Mouse (Mus musculus): Measurements from ENCODE around the gene Gm2956. TPM values are rescaled to one million over a fixed set of nuclear protein-coding genes. Genes with fewer than 3 reads are reported as not detected.
"Not testable (repeated sequence)": the region's sequence is repeated elsewhere in the genome, so short reads cannot be mapped to it uniquely, and the experiment has no call there.

Gm2956 gene
- not detected in 2 replicates for polyA plus RNA-seq (2015; fragmentation: Nextera tagmentation; extraction: Ambion mirVana)

DNA sequence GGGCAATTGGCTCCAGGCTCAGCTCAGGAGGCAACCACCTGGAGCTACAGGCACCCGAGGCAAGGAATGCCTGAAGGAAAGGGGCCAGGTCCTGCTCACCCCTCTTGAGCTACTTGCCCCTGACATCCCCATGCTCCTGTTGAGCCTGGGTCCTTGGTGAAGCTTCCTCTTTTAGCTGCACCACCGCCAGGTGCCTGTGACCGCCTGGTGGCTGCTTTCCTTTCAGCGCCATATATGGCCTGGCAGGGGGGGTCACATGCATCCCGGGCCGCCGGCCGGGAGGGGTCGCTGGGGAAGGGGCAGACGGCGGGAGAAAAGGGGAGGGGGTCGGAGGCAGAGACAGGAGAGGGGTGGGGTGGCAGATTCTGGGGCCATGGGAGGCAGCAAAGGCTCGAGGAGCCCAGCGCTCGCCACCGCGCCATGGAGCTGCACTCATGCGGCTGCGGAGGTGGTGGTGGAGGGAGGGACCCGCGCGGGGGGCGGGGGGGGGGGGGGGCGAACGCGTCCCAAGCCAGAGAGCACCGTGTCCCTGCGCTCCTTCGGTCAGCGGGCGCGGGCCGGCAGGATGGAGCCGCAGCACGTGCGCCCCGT lies at the start of gene Gm2956:
TSS of gene Gm2956 (plus strand) at position 541 of the 591 bp plus-strand sequence.
- not testable (repeated sequence) for H3K36me3 ChIP-seq; H3K27ac ChIP-seq (replicated peaks); H3K4me1 ChIP-seq (replicated peaks); H3K9me3 ChIP-seq; H3K27me3 ChIP-seq; ATAC-seq (ENCODE audit: low read depth)
- WGBS: 0% methylated on average over 3 of the region's 37 CpGs
- Histone ChIP-seq H3K9ac (peak within 1 kb of the TSS; percentile 67), H3K4me3 (peak within 1 kb of the TSS; percentile 42), H3K4me2 (peak within 1 kb of the TSS; percentile 54)

DNA sequence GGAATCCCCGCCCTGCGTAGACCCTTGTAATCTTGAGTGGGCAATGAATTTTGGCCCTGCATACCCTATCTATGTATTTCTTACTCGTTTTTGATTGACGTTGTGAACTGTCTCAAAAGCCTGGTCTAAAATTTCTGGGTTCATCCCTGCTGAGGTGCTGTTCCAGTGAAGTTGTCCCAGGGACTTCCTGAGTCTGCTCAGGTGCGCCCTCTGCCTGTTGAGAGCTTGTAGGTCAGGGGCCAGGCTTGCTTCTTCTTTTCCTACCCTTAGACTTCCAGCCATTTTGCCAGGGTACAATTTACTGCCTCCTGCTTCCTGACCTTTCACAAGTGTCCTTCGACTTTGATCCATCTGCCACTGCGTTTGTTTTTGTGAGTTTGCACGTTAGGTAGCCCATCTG lies 979 bp downstream of the Gm2956 start:
- H3K4me2 ChIP-seq: peak overlapping the region; percentile 54
- H3K4me1 ChIP-seq (replicated peaks); H3K27me3 ChIP-seq: not testable (repeated sequence)

DNA sequence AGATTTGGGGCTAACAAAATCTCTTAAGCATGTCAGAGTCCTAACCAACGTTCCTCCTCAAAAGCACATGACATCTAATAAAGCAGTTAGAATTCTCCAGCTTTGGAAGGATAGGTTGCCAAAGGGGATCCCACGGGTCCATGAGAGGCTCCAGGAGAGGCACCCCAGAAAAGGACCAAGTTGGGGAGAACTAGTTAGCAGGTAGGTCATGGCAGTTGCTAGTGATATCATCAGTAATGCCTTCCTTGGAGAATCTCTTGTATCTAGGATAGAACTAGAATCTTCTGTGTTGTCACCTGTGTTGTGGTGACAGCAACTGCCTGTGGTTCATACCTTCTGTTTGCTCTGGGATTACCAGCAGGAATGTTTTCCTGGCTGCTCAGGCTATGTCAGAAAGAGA lies 62.4 kb downstream of the Gm2956 start, which contains the start of gene Gm10413:
TSS of gene Gm10413 (plus strand) at position 301 of the 400 bp plus-strand sequence.
- H3K9ac ChIP-seq; H3K4me3 ChIP-seq; ATAC-seq (ENCODE audit: low read depth); H3K9me3 ChIP-seq; H3K4me2 ChIP-seq; H3K36me3 ChIP-seq; H3K27me3 ChIP-seq; H3K4me1 ChIP-seq (replicated peaks); H3K27ac ChIP-seq (replicated peaks): not testable (repeated sequence)
- no CpG with 5 or more reads among the region's 2 CpGs for WGBS

More for the DNA sequence above, 979 bp downstream of the Gm2956 start:
- peak overlapping the region; percentile 42; the same call in 1 of the 2 replicates for H3K4me3 ChIP-seq
- not testable (repeated sequence) for H3K27ac ChIP-seq (replicated peaks); ATAC-seq (ENCODE audit: low read depth); H3K9ac ChIP-seq; H3K9me3 ChIP-seq; H3K36me3 ChIP-seq
- WGBS: under 1% methylated on average over 6 of the region's 8 CpGs

Other genes with a start within 250 kb of the Gm2956 start
- not detected in 2 replicates for gene Gm10340, start 198.6 kb upstream of the Gm2956 start, polyA plus RNA-seq (2015; fragmentation: Nextera tagmentation; extraction: Ambion mirVana)
- gene Gm5795, start 144.4 kb upstream of the Gm2956 start, polyA plus RNA-seq (2015; fragmentation: Nextera tagmentation; extraction: Ambion mirVana): 0.31 TPM in 1 of 2 replicates, not detected in the other
- 21.3 and 25.5 TPM in 2 replicates for gene D830030K20Rik, start 124.1 kb upstream of the Gm2956 start, polyA plus RNA-seq (2015; fragmentation: Nextera tagmentation; extraction: Ambion mirVana)
- not detected in 2 replicates for gene Gm10413, start 62.5 kb downstream of the Gm2956 start, polyA plus RNA-seq (2015; fragmentation: Nextera tagmentation; extraction: Ambion mirVana)
- gene Gm10409, start 80.0 kb downstream of the Gm2956 start, polyA plus RNA-seq (2015; fragmentation: Nextera tagmentation; extraction: Ambion mirVana): 11.6 and 12.3 TPM in 2 replicates
- gene Gm3005, start 95.5 kb downstream of the Gm2956 start, polyA plus RNA-seq (2015; fragmentation: Nextera tagmentation; extraction: Ambion mirVana): 5.0 and 6.3 TPM in 2 replicates
- gene Gm10408, start 116.8 kb downstream of the Gm2956 start, polyA plus RNA-seq (2015; fragmentation: Nextera tagmentation; extraction: Ambion mirVana): not detected in 2 replicates

Data from neural tube, embryonic 13.5 days (tissue).